ENCODE assay signal across 9 mouse cellular contexts in the genomic region with DNA sequence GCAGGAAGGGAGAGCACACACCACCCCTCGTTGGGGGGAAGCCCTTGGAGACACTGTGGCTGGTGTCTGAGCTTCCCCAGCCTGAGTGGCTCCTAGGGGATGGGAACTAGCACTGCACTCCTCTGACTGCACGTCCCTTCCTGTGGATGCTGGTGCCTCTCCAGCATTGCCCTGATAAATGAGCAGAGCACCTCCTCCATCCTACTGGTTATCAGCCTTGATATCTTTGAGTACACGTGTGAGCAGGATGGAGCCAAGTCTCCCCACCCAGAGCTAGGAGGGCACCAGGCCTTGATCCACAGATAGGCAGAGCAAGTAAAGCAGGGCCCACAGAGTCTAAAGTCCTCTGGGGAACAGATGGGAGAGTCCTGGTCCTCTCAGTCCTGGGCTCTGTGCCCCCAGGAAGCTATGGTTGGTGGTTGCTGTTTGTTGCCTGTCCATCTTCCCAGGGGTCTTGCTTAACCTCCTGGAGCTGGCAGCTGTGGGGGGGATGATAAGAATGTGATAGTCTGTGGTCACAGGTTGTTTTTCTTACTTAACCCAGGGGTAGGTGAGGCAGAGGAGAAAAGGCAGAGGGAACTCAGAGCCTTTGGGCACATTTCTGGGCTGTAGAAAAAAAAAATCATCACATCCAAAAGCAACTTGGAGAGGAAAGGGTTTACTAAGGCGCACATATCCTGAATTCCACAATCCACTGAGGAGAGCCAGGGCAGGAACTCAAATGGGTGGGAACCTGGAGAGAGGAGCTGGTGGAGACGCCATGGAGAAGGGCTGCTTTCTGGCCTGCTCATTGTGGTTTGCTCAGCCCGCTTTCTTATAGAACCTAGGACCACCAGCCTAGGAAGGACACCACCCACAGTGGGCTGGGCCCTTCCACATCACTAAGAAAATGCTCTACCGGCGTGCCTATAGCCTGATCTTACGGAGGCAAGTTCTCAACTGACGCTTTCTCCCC. TPM values are rescaled to one million over a fixed set of nuclear protein-coding genes. Genes with fewer than 3 reads are reported as not detected.
A peak's percentile ranks its signal among the peaks of the same experiment; 100 is the strongest.
DNase-seq lines count a peak whose midpoint lies in the region; ATAC-seq and TF ChIP-seq lines count a peak whose summit lies in the region.
"Had no signal": no experiment of that assay in that cellular context is flagged by ENCODE, and none has a peak within 500 bp of the region (broad histone marks: within the 10 kb centered on the region; RNA-seq: fewer than 3 reads in every experiment).

No protein-coding gene starts in this region.

- H3K27me3 ChIP-seq in neural tube, embryonic 13.5 days = no peaks in the 10 kb centered on the region
- no peaks in the 10 kb centered on the region for H3K27me3 ChIP-seq in heart, postnatal 0 days (ENCODE audit: control insufficient read depth, insufficient read depth, low read length)
- no peaks in the 10 kb centered on the region for H3K27me3 ChIP-seq in liver, postnatal 0 days (ENCODE audit: insufficient read depth, low read length)
- no peaks in the 10 kb centered on the region for H3K27me3 ChIP-seq in stomach, embryonic 16.5 days (ENCODE audit: control insufficient read depth, insufficient read depth, low read length)
- H3K27me3 ChIP-seq: midbrain, embryonic 13.5 days had no signal

- peak overlapping the region; percentile 80; the same call in 1 of the 2 replicates for H3K27ac ChIP-seq in neural tube, embryonic 13.5 days (replicated peaks)
- H3K27ac ChIP-seq in heart, postnatal 0 days (ENCODE audit: low read depth) = peak overlapping the region; percentile 65
- peak overlapping the region; percentile 94 for H3K27ac ChIP-seq in liver, postnatal 0 days (ENCODE audit: low read depth)
- peak overlapping the region; percentile 69 for H3K27ac ChIP-seq in stomach, embryonic 16.5 days (ENCODE audit: low read length)

- no peak for TF ChIP-seq CTCF in heart, postnatal 0 days (IDR thresholded peaks at IDR 0.05; ENCODE audit: low read depth)
- TF ChIP-seq CTCF in liver, postnatal 0 days (IDR thresholded peaks at IDR 0.05; ENCODE audit: low read depth) = peak; percentile 50

- no peaks in the 10 kb centered on the region for H3K9me3 ChIP-seq in neural tube, embryonic 13.5 days
- H3K9me3 ChIP-seq in heart, postnatal 0 days (replicated peaks; ENCODE audit: control insufficient read depth, low read length) = no peaks in the 10 kb centered on the region
- H3K9me3 ChIP-seq in liver, postnatal 0 days (ENCODE audit: low read length) = no peaks in the 10 kb centered on the region
- H3K9me3 ChIP-seq in stomach, embryonic 16.5 days (replicated peaks; ENCODE audit: control insufficient read depth, low read length) = no peaks in the 10 kb centered on the region
- H3K9me3 ChIP-seq: midbrain, embryonic 13.5 days had no signal

- no peak for TF ChIP-seq EP300 in heart, postnatal 0 days (IDR thresholded peaks at IDR 0.05; ENCODE audit: low read depth)
- peak; percentile 85 for TF ChIP-seq EP300 in liver, postnatal 0 days (IDR thresholded peaks at IDR 0.05; ENCODE audit: low read depth)

- no peak overlapping the region for H3K4me3 ChIP-seq in neural tube, embryonic 13.5 days
- no peak overlapping the region for H3K4me3 ChIP-seq in heart, postnatal 0 days (ENCODE audit: low read depth, low read length)
- H3K4me3 ChIP-seq in liver, postnatal 0 days (ENCODE audit: low read depth, low read length) = peak overlapping the region; percentile 19; the same call in 1 of the 2 replicates
- no peak overlapping the region for H3K4me3 ChIP-seq in stomach, embryonic 16.5 days (replicated peaks; ENCODE audit: low read length)
- H3K4me3 ChIP-seq: midbrain, embryonic 13.5 days had no signal

- H3K9ac ChIP-seq in neural tube, embryonic 13.5 days = no peak overlapping the region
- H3K9ac ChIP-seq in heart, postnatal 0 days (replicated peaks; ENCODE audit: low read depth, low read length) = no peak overlapping the region
- peak overlapping the region; percentile 27 for H3K9ac ChIP-seq in liver, postnatal 0 days (replicated peaks)
- H3K9ac ChIP-seq in stomach, embryonic 16.5 days (ENCODE audit: low read length) = 0 out of 2 replicates have a peak overlapping the region, but pooled peaks have one; percentile 23
- H3K9ac ChIP-seq: midbrain, embryonic 13.5 days had no signal

- no peak for ATAC-seq in neural tube, embryonic 13.5 days (ENCODE audit: low read depth)
- ATAC-seq in heart, postnatal 0 days (ENCODE audit: insufficient read depth, low read depth) = peak; percentile 43
- peak; percentile 75 for ATAC-seq in liver, postnatal 0 days
- peak; percentile 48; the same call in 1 of the 2 replicates for ATAC-seq in stomach, embryonic 16.5 days (ENCODE audit: insufficient read depth, low FRiP score)
- ATAC-seq in CD4-positive, CD25-positive, alpha-beta regulatory T cell, adult 4 months = no peak

- no peaks in the 10 kb centered on the region for H3K36me3 ChIP-seq in neural tube, embryonic 13.5 days
- 0 out of 2 replicates have a peak, but pooled peaks cover 4% of the 10 kb centered on the region for H3K36me3 ChIP-seq in heart, postnatal 0 days (replicated peaks; ENCODE audit: control insufficient read depth, insufficient read depth, low read length)
- H3K36me3 ChIP-seq in liver, postnatal 0 days (replicated peaks; ENCODE audit: insufficient read depth, low read length) = peaks cover 5% of the 10 kb centered on the region; the same call in 1 of the 2 replicates
- no peaks in the 10 kb centered on the region for H3K36me3 ChIP-seq in stomach, embryonic 16.5 days (ENCODE audit: control insufficient read depth, insufficient read depth, low read length)
- H3K36me3 ChIP-seq: midbrain, embryonic 13.5 days had no signal

- DNase-seq in neural tube, embryonic 10.5 days (ENCODE audit: extremely low spot score, low spot score) = no peak
- peak; percentile 40 for DNase-seq in heart, postnatal 0 days (ENCODE audit: low spot score)
- DNase-seq in liver, postnatal 0 days = peak; percentile 54
- no peak for DNase-seq in urinary bladder, postnatal 36 days (ENCODE audit: low spot score in 2 of 2)
- no peak for DNase-seq in right cerebral cortex, adult 2 months (ENCODE audit: low spot score in 2 of 2)

- peaks cover 35% of the 10 kb centered on the region for H3K4me1 ChIP-seq in neural tube, embryonic 13.5 days (replicated peaks)
- H3K4me1 ChIP-seq in heart, postnatal 0 days (ENCODE audit: control insufficient read depth, insufficient read depth) = peaks cover 69% of the 10 kb centered on the region
- peaks cover 67% of the 10 kb centered on the region for H3K4me1 ChIP-seq in liver, postnatal 0 days (ENCODE audit: insufficient read depth)
- peaks cover 74% of the 10 kb centered on the region for H3K4me1 ChIP-seq in stomach, embryonic 16.5 days (ENCODE audit: control insufficient read depth, insufficient read depth, low read length)

- no peak overlapping the region for H3K4me2 ChIP-seq in neural tube, embryonic 13.5 days
- no peak overlapping the region for H3K4me2 ChIP-seq in heart, postnatal 0 days (ENCODE audit: low read depth, low read length)
- peak overlapping the region; percentile 63 for H3K4me2 ChIP-seq in liver, postnatal 0 days (ENCODE audit: low read depth, low read length)
- 0 out of 2 replicates have a peak overlapping the region, but pooled peaks have one; percentile 11 for H3K4me2 ChIP-seq in stomach, embryonic 16.5 days (ENCODE audit: low read depth, low read length)
- H3K4me2 ChIP-seq: midbrain, embryonic 13.5 days had no signal

- 86% methylated on average over 10 of the region's 10 CpGs for WGBS in neural tube, embryonic 13.5 days
- 53% methylated on average over 10 of the region's 10 CpGs for WGBS in heart, postnatal 0 days
- 52% methylated on average over 10 of the region's 10 CpGs for WGBS in liver, postnatal 0 days (ENCODE audit: insufficient replicate concordance)
- WGBS in stomach, embryonic 16.5 days = 59% methylated on average over 10 of the region's 10 CpGs

RNA-seq across cellular contexts. Expression of a gene that starts 34.6 kb away (rescaled TPM):
- polyA plus RNA-seq in neural tube, embryonic 13.5 days (2015; fragmentation: Nextera tagmentation; extraction: Ambion mirVana) = 30.9 and 32.0 TPM in 2 replicates
- 147 and 162 TPM in 2 replicates for total RNA-seq in heart, postnatal 0 days (2014; rRNA removed; ENCODE audit: low replicate concordance)
- polyA plus RNA-seq in heart, postnatal 0 days (2015; fragmentation: Nextera tagmentation; extraction: Ambion mirVana) = 122 and 134 TPM in 2 replicates
- polyA plus RNA-seq in liver, postnatal 0 days (2015; fragmentation: Nextera tagmentation; extraction: Ambion mirVana) = 106 and 121 TPM in 2 replicates
- 121 and 125 TPM in 2 replicates for polyA plus RNA-seq in stomach, embryonic 16.5 days (2015; fragmentation: Nextera tagmentation; extraction: Ambion mirVana)
- under 1 TPM in 1 of 2 experiments, not detected in 1; 0.27 TPM for polyA plus RNA-seq in CD4-positive, CD25-positive, alpha-beta regulatory T cell, adult 4 months (2017; shearing (Covaris generic))

Comparison
In these comparisons a context has a peak if more than half of its experiments do, and no peak if none do; other contexts are left out.
1. ATAC-seq: peak in heart, postnatal 0 days (single experiment), liver, postnatal 0 days (single experiment) and stomach, embryonic 16.5 days (single experiment); none in neural tube, embryonic 13.5 days (single experiment) and CD4-positive, CD25-positive, alpha-beta regulatory T cell, adult 4 months (single experiment).
2. H3K4me2 ChIP-seq: peak in liver, postnatal 0 days (single experiment) and stomach, embryonic 16.5 days (single experiment); none in neural tube, embryonic 13.5 days (single experiment) and heart, postnatal 0 days (single experiment).
3. H3K9ac ChIP-seq: peak in liver, postnatal 0 days (single experiment) and stomach, embryonic 16.5 days (single experiment); none in neural tube, embryonic 13.5 days (single experiment) and heart, postnatal 0 days (single experiment).
4. DNase-seq: peak in heart, postnatal 0 days (single experiment) and liver, postnatal 0 days (single experiment); none in neural tube, embryonic 10.5 days (single experiment), urinary bladder, postnatal 36 days (0 of 2) and right cerebral cortex, adult 2 months (0 of 2).
5. RNA of a gene that starts 34.6 kb away (polyA plus RNA-seq): 122 to 134 TPM in heart, postnatal 0 days, 106 to 121 TPM in liver, postnatal 0 days, 121 to 125 TPM in stomach, embryonic 16.5 days and 30.9 to 32.0 TPM in neural tube, embryonic 13.5 days; 0.27 TPM in CD4-positive, CD25-positive, alpha-beta regulatory T cell, adult 4 months; every median in the first group is over 10 times any median in the second.
6. Peak in every context shown above with its lines, with median percentiles within 50 percentile points of each other: H3K27ac ChIP-seq.